ENCODE assay signal across 8 mouse cellular contexts in the genomic region with DNA sequence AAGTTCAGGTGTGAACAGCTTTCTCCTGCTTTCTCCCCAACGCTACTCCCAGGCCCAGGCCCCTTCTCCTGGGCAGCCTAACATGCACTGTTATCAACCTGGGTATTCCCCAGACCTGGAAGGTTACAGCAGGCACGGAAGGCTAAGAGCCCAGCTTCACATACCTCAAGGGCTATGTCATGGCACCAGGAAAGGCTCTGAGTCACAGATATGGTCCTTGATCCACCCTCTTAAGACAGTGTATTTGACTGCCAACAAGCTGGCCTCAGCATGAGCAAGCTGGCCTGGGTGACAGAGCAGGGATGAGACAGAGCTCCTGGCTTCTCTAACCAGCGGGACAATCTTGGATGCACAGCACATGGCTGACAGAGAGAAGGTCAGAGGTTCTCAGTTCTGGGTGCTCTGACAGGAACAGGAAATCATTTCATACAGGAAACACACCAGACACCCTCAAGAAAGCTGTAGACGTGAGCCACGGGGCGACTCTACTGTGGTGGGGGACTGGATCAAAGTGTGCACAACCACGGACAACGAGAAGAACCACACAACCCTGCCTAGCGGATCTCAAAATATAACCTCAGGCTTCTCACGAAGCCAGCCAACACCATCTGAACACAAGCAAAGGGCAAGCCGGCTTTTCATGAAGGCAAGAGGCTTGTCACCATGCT.
DNase-seq lines count a peak whose midpoint lies in the region; ATAC-seq and TF ChIP-seq lines count a peak whose summit lies in the region.

No protein-coding gene starts in this region.

- no peaks in the 10 kb centered on the region for H3K27me3 ChIP-seq in intestine, postnatal 0 days (replicated peaks; ENCODE audit: control insufficient read depth, insufficient read depth, low read length)
- no peaks in the 10 kb centered on the region for H3K27me3 ChIP-seq in stomach, embryonic 16.5 days (ENCODE audit: control insufficient read depth, insufficient read depth, low read length)

- H3K4me2 ChIP-seq in intestine, postnatal 0 days (replicated peaks; ENCODE audit: low read depth): no peak overlapping the region
- H3K4me2 ChIP-seq in stomach, embryonic 16.5 days (ENCODE audit: low read depth, low read length): no peak overlapping the region

- no peak overlapping the region for H3K9ac ChIP-seq in intestine, postnatal 0 days (ENCODE audit: low read depth, low read length)
- peak overlapping the region; percentile 40; the same call in 1 of the 2 replicates for H3K9ac ChIP-seq in stomach, embryonic 16.5 days (ENCODE audit: low read length)

- no peak for TF ChIP-seq CTCF in intestine, postnatal 0 days (IDR thresholded peaks at IDR 0.05; ENCODE audit: low read depth)

- 0 out of 2 replicates have a peak, but pooled peaks have one; percentile 16 for ATAC-seq in intestine, postnatal 0 days
- no peak for ATAC-seq in stomach, embryonic 16.5 days (ENCODE audit: insufficient read depth, low FRiP score)
- ATAC-seq in monocyte, adult 5-6 weeks (replicated peaks; ENCODE audit: insufficient number of reproducible peaks, low FRiP score, low TSS enrichment, poor library complexity, severe bottlenecking): no peak

- WGBS in intestine, postnatal 0 days: 72% methylated on average over 11 of the region's 11 CpGs
- 67% methylated on average over 11 of the region's 11 CpGs for WGBS in stomach, embryonic 16.5 days

- no peak overlapping the region for H3K4me3 ChIP-seq in intestine, postnatal 0 days (ENCODE audit: low read depth, low read length)
- no peak overlapping the region for H3K4me3 ChIP-seq in stomach, embryonic 16.5 days (replicated peaks; ENCODE audit: low read length)

- H3K36me3 ChIP-seq in intestine, postnatal 0 days (ENCODE audit: control insufficient read depth, insufficient read depth): no peaks in the 10 kb centered on the region; the same call in 1 of the 2 replicates
- H3K36me3 ChIP-seq in stomach, embryonic 16.5 days (ENCODE audit: control insufficient read depth, insufficient read depth, low read length): no peaks in the 10 kb centered on the region; the same call in 1 of the 2 replicates

- H3K4me1 ChIP-seq in intestine, postnatal 0 days (replicated peaks; ENCODE audit: control insufficient read depth, insufficient read depth, low read length): 0 out of 2 replicates have a peak, but pooled peaks cover 4% of the 10 kb centered on the region
- peaks cover 16% of the 10 kb centered on the region for H3K4me1 ChIP-seq in stomach, embryonic 16.5 days (ENCODE audit: control insufficient read depth, insufficient read depth, low read length)

- DNase-seq in gastrocnemius, adult 18-20 months (ENCODE audit: low spot score): peak; percentile 77
- DNase-seq in gastrocnemius, postnatal 10 days: no peak
- DNase-seq in fibroblast of lung, adult 2 months (ENCODE audit: low read depth): peak; percentile 44
- no peak for DNase-seq in layer of hippocampus, adult 9-11 months
- DNase-seq in embryo, embryonic 9.5 days (ENCODE audit: extremely low spot score): no peak

- no peak overlapping the region; the same call in 1 of the 2 replicates for H3K27ac ChIP-seq in intestine, postnatal 0 days (ENCODE audit: low read depth, low read length)
- H3K27ac ChIP-seq in stomach, embryonic 16.5 days (ENCODE audit: low read length): peak overlapping the region; percentile 46

- no peaks in the 10 kb centered on the region for H3K9me3 ChIP-seq in intestine, postnatal 0 days (ENCODE audit: control insufficient read depth)
- no peaks in the 10 kb centered on the region for H3K9me3 ChIP-seq in stomach, embryonic 16.5 days (replicated peaks; ENCODE audit: control insufficient read depth, low read length)

Comparison
In these comparisons a context has a peak if more than half of its experiments do, and no peak if none do; other contexts are left out.
1. DNase-seq: peak in gastrocnemius, adult 18-20 months (single experiment) and fibroblast of lung, adult 2 months (single experiment); none in gastrocnemius, postnatal 10 days (single experiment), layer of hippocampus, adult 9-11 months (single experiment) and embryo, embryonic 9.5 days (single experiment).